Mouse (Mus musculus) midbrain, embryonic 16.5 days (tissue): ENCODE data around the gene Xpnpep1. TPM values are rescaled to one million over a fixed set of nuclear protein-coding genes. Genes with fewer than 3 reads are reported as not detected.
A peak's percentile ranks its signal among the peaks of the same experiment; 100 is the strongest.

Source experiments
- ATAC-seq: fragments of 200-750 bp; cut with Nextera tagmentation; 2 replicates; pipeline ENCODE4 v1.8.0; 2017; ENCODE audit warnings: moderate TSS enrichment
- H3K27ac ChIP-seq: fragments of 300-500 bp; sonication (generic); 2 replicates; pipeline ENCODE4 v1.5.1; 2014; ENCODE audit warnings: mild to moderate bottlenecking, low read length, mixed read lengths
- H3K27me3 ChIP-seq: fragments of 300-500 bp; sonication (generic); 2 replicates; pipeline ENCODE4 v1.6.1; 2014; ENCODE audit warnings: low read depth, low read length, mixed read lengths; ENCODE audit not compliant: control insufficient read depth, insufficient read depth
- H3K36me3 ChIP-seq: fragments of 300-500 bp; sonication (generic); 2 replicates; pipeline ENCODE4 v1.6.1; 2014; ENCODE audit warnings: mild to moderate bottlenecking, low read length, moderate library complexity, mixed read lengths; ENCODE audit not compliant: control insufficient read depth, insufficient read depth
- H3K4me1 ChIP-seq: fragments of 300-500 bp; sonication (generic); 2 replicates; pipeline ENCODE4 v1.6.1; 2014; ENCODE audit warnings: mild to moderate bottlenecking, low read length, mixed read lengths; ENCODE audit not compliant: control insufficient read depth, insufficient read depth
- H3K4me2 ChIP-seq: fragments of 300-500 bp; sonication (generic); 2 replicates; pipeline ENCODE4 v1.6.1; 2014; ENCODE audit warnings: mild to moderate bottlenecking, low read length, mixed read lengths
- H3K4me3 ChIP-seq: fragments of 300-500 bp; sonication (generic); 2 replicates; pipeline ENCODE4 v1.5.1; 2014; ENCODE audit warnings: low read depth, mild to moderate bottlenecking, low read length, moderate library complexity, mixed read lengths
- H3K9ac ChIP-seq: fragments of 300-500 bp; sonication (generic); 2 replicates; pipeline ENCODE4 v1.6.1; 2014; ENCODE audit warnings: low read depth, low read length, mixed read lengths
- H3K9me3 ChIP-seq: fragments of 300-500 bp; sonication (generic); replicated peaks from 2 replicates; pipeline ENCODE4 v1.6.1; 2014; ENCODE audit warnings: mild to moderate bottlenecking, low read length, mixed read lengths; ENCODE audit not compliant: control insufficient read depth, poor library complexity, severe bottlenecking
- WGBS: fragments of 180-500 bp; shearing (Covaris S2); extraction: QIAGEN DNeasy Blood & Tissue Kit; methylation state at CpG from one replicate; pipeline ENCODE4 v1.1.7; 2014; 5-methylcytosine and 5-hydroxymethylcytosine counted together
- polyA plus RNA-seq: library from polyadenylated mRNA; unstranded; fragments of >200 nt; fragmentation: Nextera tagmentation; extraction: Ambion mirVana; gene quantifications from 2 replicates; pipeline ENCODE4 v1.2.1, GENCODE M21; 2015

Xpnpep1 gene
- polyA plus RNA-seq, 1 experiment from 2014 or later, result 114 TPM

- Histone ChIP-seq H3K4me2 (no peak overlapping the region), H3K4me1 (no peaks in the 10 kb centered on the region), H3K9ac (no peak overlapping the region), H3K9me3 (no peaks in the 10 kb centered on the region), H3K4me3 (no peak overlapping the region), H3K36me3 (no peaks in the 10 kb centered on the region), H3K27ac (no peak overlapping the region), H3K27me3 (no peaks in the 10 kb centered on the region)
- 85% methylated on average over 8 of the region's 8 CpGs for WGBS
- ATAC-seq, result no peak
These were observed 18.8 kb upstream of the Xpnpep1 start for GRCm38 (mm10) chr19:53058726-53059334.

- no peak for ATAC-seq
- H3K9ac ChIP-seq, result no peak overlapping the region
- 84% methylated on average over 16 of the region's 16 CpGs for WGBS
- no peaks in the 10 kb centered on the region for H3K27me3 ChIP-seq
- H3K36me3 ChIP-seq, result no peaks in the 10 kb centered on the region
- H3K9me3 ChIP-seq, result no peaks in the 10 kb centered on the region
- H3K4me2 ChIP-seq, result no peak overlapping the region
- H3K4me3 ChIP-seq, result no peak overlapping the region
- H3K27ac ChIP-seq, result no peak overlapping the region
- no peaks in the 10 kb centered on the region for H3K4me1 ChIP-seq
These were observed 18.1 kb upstream of the Xpnpep1 start for GRCm38 (mm10) chr19:53057980-53058725.

- Histone ChIP-seq H3K27me3 (no peaks in the 10 kb centered on the region), H3K36me3 (no peaks in the 10 kb centered on the region), H3K4me2 (no peak overlapping the region), H3K27ac (no peak overlapping the region), H3K4me1 (no peaks in the 10 kb centered on the region), H3K9ac (no peak overlapping the region), H3K9me3 (no peaks in the 10 kb centered on the region), H3K4me3 (no peak overlapping the region)
- WGBS, result 93% methylated on average over 16 of the region's 16 CpGs
- ATAC-seq, result no peak
These were observed 13.3 kb upstream of the Xpnpep1 start for GRCm38 (mm10) chr19:53053355-53053754.

- no peaks in the 10 kb centered on the region for H3K9me3 ChIP-seq
- H3K4me1 ChIP-seq, result no peaks in the 10 kb centered on the region
- H3K27me3 ChIP-seq, result no peaks in the 10 kb centered on the region
- no peak for ATAC-seq
- 0 out of 2 replicates have a peak overlapping the region, but pooled peaks have one; percentile 2 for H3K4me3 ChIP-seq
- H3K9ac ChIP-seq, result no peak overlapping the region
- no peak overlapping the region for H3K27ac ChIP-seq
- peak overlapping the region; percentile 41 for H3K4me2 ChIP-seq
- 18% methylated on average over 19 of the region's 19 CpGs for WGBS
- no peaks in the 10 kb centered on the region for H3K36me3 ChIP-seq
These were observed 12.1 kb upstream of the Xpnpep1 start for GRCm38 (mm10) chr19:53052031-53052670.

GRCm38 (mm10) chr19:53051288-53051985 lies 11.4 kb upstream of the Xpnpep1 start:
- 0 out of 2 replicates have a peak, but pooled peaks have one; percentile 17 for ATAC-seq
- no peak overlapping the region for H3K4me2 ChIP-seq
- peak overlapping the region; percentile 42; the same call in 1 of the 2 replicates for H3K27ac ChIP-seq
- no peaks in the 10 kb centered on the region for H3K27me3 ChIP-seq
- no peaks in the 10 kb centered on the region for H3K36me3 ChIP-seq
- H3K4me1 ChIP-seq, result no peaks in the 10 kb centered on the region
- no peak overlapping the region for H3K4me3 ChIP-seq
- H3K9me3 ChIP-seq, result no peaks in the 10 kb centered on the region
- 56% methylated on average over 18 of the region's 18 CpGs for WGBS
- no peak overlapping the region for H3K9ac ChIP-seq

- ATAC-seq, result no peak
- no peak overlapping the region for H3K4me3 ChIP-seq
- WGBS, result 81% methylated on average over 3 of the region's 3 CpGs
- no peak overlapping the region for H3K27ac ChIP-seq
- no peaks in the 10 kb centered on the region for H3K9me3 ChIP-seq
- no peak overlapping the region for H3K9ac ChIP-seq
- H3K4me2 ChIP-seq, result no peak overlapping the region
- no peaks in the 10 kb centered on the region for H3K4me1 ChIP-seq
- H3K36me3 ChIP-seq, result no peaks in the 10 kb centered on the region
- no peaks in the 10 kb centered on the region for H3K27me3 ChIP-seq
These were observed 10.1 kb upstream of the Xpnpep1 start for GRCm38 (mm10) chr19:53050100-53050499.

GRCm38 (mm10) chr19:53047208-53047607 lies 7.2 kb upstream of the Xpnpep1 start:
- Histone ChIP-seq H3K27me3 (no peaks in the 10 kb centered on the region), H3K4me1 (no peaks in the 10 kb centered on the region), H3K27ac (no peak overlapping the region), H3K9ac (no peak overlapping the region), H3K36me3 (no peaks in the 10 kb centered on the region), H3K9me3 (no peaks in the 10 kb centered on the region), H3K4me2 (no peak overlapping the region), H3K4me3 (no peak overlapping the region)
- WGBS, result 82% methylated on average over 5 of the region's 5 CpGs
- no peak for ATAC-seq

- Histone ChIP-seq H3K4me1 (no peaks in the 10 kb centered on the region), H3K9ac (no peak overlapping the region), H3K4me2 (no peak overlapping the region), H3K9me3 (no peaks in the 10 kb centered on the region), H3K27ac (no peak overlapping the region), H3K27me3 (no peaks in the 10 kb centered on the region), H3K4me3 (no peak overlapping the region), H3K36me3 (no peaks in the 10 kb centered on the region)
- 87% methylated on average over 13 of the region's 13 CpGs for WGBS
- no peak for ATAC-seq
These were observed 3.6 kb upstream of the Xpnpep1 start for GRCm38 (mm10) chr19:53043423-53044125.
